Mouse (Mus musculus): ENCODE measurements around the gene Wdr45b. TPM values are rescaled to one million over a fixed set of nuclear protein-coding genes. Genes with fewer than 3 reads are reported as not detected.

Wdr45b gene
- polyA plus RNA-seq, 1 experiment from 2014 or later: 98.3 TPM

Small RNA genes lying within 50 kb of the gene (microRNA-seq; reads per million reads assigned to microRNA genes)
- not detected for gene Mir7236

Other genes with a start within 250 kb of the Wdr45b start
- not detected in 2 replicates for gene Tex19.2, start 235.8 kb downstream of the Wdr45b start, polyA plus RNA-seq (2015; fragmentation: Nextera tagmentation; extraction: Ambion mirVana)
- 0.11 TPM in 1 of 2 replicates, not detected in the other for gene Tex19.1, start 208.3 kb downstream of the Wdr45b start, polyA plus RNA-seq (2015; fragmentation: Nextera tagmentation; extraction: Ambion mirVana)
- 0.15 TPM in 1 of 2 replicates, not detected in the other for gene Uts2r, start 194.2 kb downstream of the Wdr45b start, polyA plus RNA-seq (2015; fragmentation: Nextera tagmentation; extraction: Ambion mirVana)
- gene Hexdc, start 150.0 kb downstream of the Wdr45b start, polyA plus RNA-seq (2015; fragmentation: Nextera tagmentation; extraction: Ambion mirVana): 8.8 and 9.3 TPM in 2 replicates
- gene Ogfod3, start 149.7 kb downstream of the Wdr45b start, polyA plus RNA-seq (2015; fragmentation: Nextera tagmentation; extraction: Ambion mirVana): 18.5 and 22.2 TPM in 2 replicates
- 44.6 and 45.1 TPM in 2 replicates for gene Cybc1, start 125.1 kb downstream of the Wdr45b start, polyA plus RNA-seq (2015; fragmentation: Nextera tagmentation; extraction: Ambion mirVana)
- 61.4 and 67.7 TPM in 2 replicates for gene Narf, start 117.2 kb downstream of the Wdr45b start, polyA plus RNA-seq (2015; fragmentation: Nextera tagmentation; extraction: Ambion mirVana)
- gene Foxk2, start 94.5 kb downstream of the Wdr45b start, polyA plus RNA-seq (2015; fragmentation: Nextera tagmentation; extraction: Ambion mirVana): 9.9 and 10.6 TPM in 2 replicates
- 10.7 and 13.1 TPM in 2 replicates for gene Rab40b, start 33.8 kb upstream of the Wdr45b start, polyA plus RNA-seq (2015; fragmentation: Nextera tagmentation; extraction: Ambion mirVana)
- gene Fn3krp, start 67.0 kb upstream of the Wdr45b start, polyA plus RNA-seq (2015; fragmentation: Nextera tagmentation; extraction: Ambion mirVana): 10.8 and 12.4 TPM in 2 replicates
- gene Fn3k, start 80.5 kb upstream of the Wdr45b start, polyA plus RNA-seq (2015; fragmentation: Nextera tagmentation; extraction: Ambion mirVana): 1.3 and 1.4 TPM in 2 replicates
- 42.1 and 42.5 TPM in 2 replicates for gene Tbcd, start 97.5 kb upstream of the Wdr45b start, polyA plus RNA-seq (2015; fragmentation: Nextera tagmentation; extraction: Ambion mirVana)
- 8.4 and 9.1 TPM in 2 replicates for gene Zfp750, start 164.9 kb upstream of the Wdr45b start, polyA plus RNA-seq (2015; fragmentation: Nextera tagmentation; extraction: Ambion mirVana)